Mouse (Mus musculus) limb, embryonic 11.5 days (tissue): Measurements from ENCODE around the gene Lcmt1. TPM values are rescaled to one million over a fixed set of nuclear protein-coding genes. Genes with fewer than 3 reads are reported as not detected.

Experiments
- ATAC-seq: fragments of 200-750 bp; cut with Nextera tagmentation; 2 replicates; pipeline ENCODE4 v1.8.0; 2017; ENCODE audit warnings: low read depth; ENCODE audit not compliant: insufficient number of reproducible peaks, low FRiP score, low TSS enrichment
- DNase-seq: peaks from one replicate; pipeline ENCODE4 v3.0.0-alpha.2; 2015; ENCODE audit warnings: low spot score
- H3K27ac ChIP-seq: fragments of 300-500 bp; sonication (generic); replicated peaks from 2 replicates; pipeline ENCODE4 v1.5.1; 2014; ENCODE audit warnings: low read depth, mild to moderate bottlenecking, low read length
- H3K27me3 ChIP-seq: fragments of 300-500 bp; sonication (generic); 2 replicates; pipeline ENCODE4 v1.6.1; 2014; ENCODE audit warnings: mild to moderate bottlenecking, low read length, mixed read lengths; ENCODE audit not compliant: control insufficient read depth, insufficient read depth
- H3K36me3 ChIP-seq: fragments of 300-500 bp; sonication (generic); 2 replicates; pipeline ENCODE4 v1.6.1; 2014; ENCODE audit warnings: mild to moderate bottlenecking, low read length, moderate library complexity, mixed read lengths; ENCODE audit not compliant: control insufficient read depth, insufficient read depth
- H3K4me1 ChIP-seq: fragments of 300-500 bp; sonication (generic); 2 replicates; pipeline ENCODE4 v1.6.1; 2014; ENCODE audit warnings: low read length, mixed read lengths; ENCODE audit not compliant: control insufficient read depth, insufficient read depth
- H3K4me2 ChIP-seq: fragments of 300-500 bp; sonication (generic); 2 replicates; pipeline ENCODE4 v1.6.1; 2014; ENCODE audit warnings: low read depth, mild to moderate bottlenecking, moderate library complexity; ENCODE audit not compliant: severe bottlenecking
- H3K4me3 ChIP-seq: fragments of 300-500 bp; sonication (generic); 2 replicates; pipeline ENCODE4 v1.5.1; 2014; ENCODE audit warnings: low read depth, low read length
- H3K9ac ChIP-seq: fragments of 300-500 bp; sonication (generic); 2 replicates; pipeline ENCODE4 v1.6.1; 2014; ENCODE audit warnings: mild to moderate bottlenecking, low read length
- H3K9me3 ChIP-seq: fragments of 300-500 bp; sonication (generic); 2 replicates; pipeline ENCODE4 v1.6.1; 2016; ENCODE audit warnings: low read length; ENCODE audit not compliant: control insufficient read depth
- WGBS: fragments of 180-500 bp; shearing (Covaris S2); extraction: QIAGEN DNeasy Blood & Tissue Kit; methylation state at CpG from one replicate; pipeline ENCODE4 v1.1.7; 2014; 5-methylcytosine and 5-hydroxymethylcytosine counted together
- polyA plus RNA-seq: library from polyadenylated mRNA; unstranded; fragments of >200 nt; fragmentation: Nextera tagmentation; extraction: Ambion mirVana; gene quantifications from 2 replicates; pipeline ENCODE4 v1.2.1, GENCODE M21; 2014

Lcmt1 gene
- polyA plus RNA-seq, 1 experiment from 2014 or later, result 60.7 TPM

GRCm38 (mm10) chr7:123398828-123399227, 29.2 kb downstream of the Lcmt1 start:
- Histone ChIP-seq H3K9me3 (no peaks in the 10 kb centered on the region), H3K27me3 (no peaks in the 10 kb centered on the region), H3K4me2 (no peak overlapping the region), H3K27ac (no peak overlapping the region), H3K9ac (no peak overlapping the region), H3K36me3 (peaks cover 3% of the 10 kb centered on the region; the same call in 1 of the 2 replicates), H3K4me1 (no peaks in the 10 kb centered on the region), H3K4me3 (no peak overlapping the region)
- peak; percentile 63 for DNase-seq
- peak; percentile 31; the same call in 1 of the 2 replicates for ATAC-seq
- 23% methylated on average over 7 of the region's 7 CpGs for WGBS

- Histone ChIP-seq H3K27me3 (no peaks in the 10 kb centered on the region), H3K27ac (no peak overlapping the region), H3K4me2 (no peak overlapping the region), H3K36me3 (peaks cover 3% of the 10 kb centered on the region; the same call in 1 of the 2 replicates), H3K9ac (no peak overlapping the region), H3K4me1 (no peaks in the 10 kb centered on the region), H3K4me3 (no peak overlapping the region), H3K9me3 (no peaks in the 10 kb centered on the region)
- DNase-seq, result no peak
- 84% methylated on average over 4 of the region's 4 CpGs for WGBS
- no peak for ATAC-seq
Observed at GRCm38 (mm10) chr7:123399286-123399685, 29.7 kb downstream of the Lcmt1 start.

- ATAC-seq, result no peak
Observed at GRCm38 (mm10) chr7:123401121-123401520, 31.5 kb downstream of the Lcmt1 start.

GRCm38 (mm10) chr7:123404198-123404597, 34.6 kb downstream of the Lcmt1 start:
- H3K4me1 ChIP-seq, result no peaks in the 10 kb centered on the region
- H3K36me3 ChIP-seq, result peaks cover 3% of the 10 kb centered on the region; the same call in 1 of the 2 replicates
- H3K9me3 ChIP-seq, result no peaks in the 10 kb centered on the region
- no peak overlapping the region for H3K4me3 ChIP-seq
- H3K27ac ChIP-seq, result no peak overlapping the region
- no peak overlapping the region for H3K4me2 ChIP-seq
- 93% methylated on average over 6 of the region's 6 CpGs for WGBS
- ATAC-seq (no peak), DNase-seq (no peak)
- H3K27me3 ChIP-seq, result no peaks in the 10 kb centered on the region
- no peak overlapping the region for H3K9ac ChIP-seq

More at GRCm38 (mm10) chr7:123401121-123401520, 31.5 kb downstream of the Lcmt1 start:
- Histone ChIP-seq H3K4me3 (no peak overlapping the region), H3K9me3 (no peaks in the 10 kb centered on the region), H3K4me1 (no peaks in the 10 kb centered on the region), H3K9ac (no peak overlapping the region), H3K4me2 (no peak overlapping the region), H3K27me3 (no peaks in the 10 kb centered on the region), H3K27ac (no peak overlapping the region), H3K36me3 (peaks cover 3% of the 10 kb centered on the region; the same call in 1 of the 2 replicates)
- 90% methylated on average over 3 of the region's 3 CpGs for WGBS
- no peak for DNase-seq

- WGBS, result 90% methylated on average over 3 of the region's 3 CpGs
- H3K27ac ChIP-seq, result no peak overlapping the region
Observed at GRCm38 (mm10) chr7:123405619-123406018, 36.0 kb downstream of the Lcmt1 start.

GRCm38 (mm10) chr7:123406988-123407387, 37.4 kb downstream of the Lcmt1 start:
- Histone ChIP-seq H3K36me3 (peaks cover 3% of the 10 kb centered on the region; the same call in 1 of the 2 replicates), H3K27me3 (no peaks in the 10 kb centered on the region), H3K4me2 (no peak overlapping the region), H3K9me3 (no peaks in the 10 kb centered on the region), H3K27ac (no peak overlapping the region), H3K4me1 (no peaks in the 10 kb centered on the region), H3K9ac (no peak overlapping the region), H3K4me3 (no peak overlapping the region)
- ATAC-seq (no peak), DNase-seq (no peak)
- 91% methylated on average over 4 of the region's 4 CpGs for WGBS

More at GRCm38 (mm10) chr7:123405619-123406018, 36.0 kb downstream of the Lcmt1 start:
- H3K9ac ChIP-seq, result no peak overlapping the region
- no peaks in the 10 kb centered on the region for H3K9me3 ChIP-seq
- no peaks in the 10 kb centered on the region for H3K27me3 ChIP-seq
- peaks cover 3% of the 10 kb centered on the region; the same call in 1 of the 2 replicates for H3K36me3 ChIP-seq
- no peak overlapping the region for H3K4me3 ChIP-seq
- ATAC-seq, result no peak
- no peak for DNase-seq
- no peak overlapping the region for H3K4me2 ChIP-seq
- H3K4me1 ChIP-seq, result no peaks in the 10 kb centered on the region

- Histone ChIP-seq H3K4me3 (no peak overlapping the region), H3K36me3 (peaks cover 9% of the 10 kb centered on the region; the same call in 1 of the 2 replicates), H3K9me3 (no peaks in the 10 kb centered on the region), H3K4me1 (no peaks in the 10 kb centered on the region), H3K27ac (no peak overlapping the region), H3K9ac (no peak overlapping the region), H3K4me2 (no peak overlapping the region), H3K27me3 (no peaks in the 10 kb centered on the region)
- DNase-seq (no peak), ATAC-seq (no peak)
- 92% methylated on average over 7 of the region's 7 CpGs for WGBS
Observed at GRCm38 (mm10) chr7:123410502-123410901, 40.9 kb downstream of the Lcmt1 start.

GRCm38 (mm10) chr7:123411109-123411508, 41.5 kb downstream of the Lcmt1 start:
- no peak overlapping the region for H3K9ac ChIP-seq
- no peak overlapping the region for H3K27ac ChIP-seq
- WGBS, result 97% methylated on average over 1 of the region's 1 CpGs
- H3K27me3 ChIP-seq, result no peaks in the 10 kb centered on the region
- H3K4me1 ChIP-seq, result no peaks in the 10 kb centered on the region
- no peak overlapping the region for H3K4me2 ChIP-seq
- H3K9me3 ChIP-seq, result no peaks in the 10 kb centered on the region
- H3K4me3 ChIP-seq, result no peak overlapping the region
- DNase-seq (no peak), ATAC-seq (no peak)
- peaks cover 9% of the 10 kb centered on the region; the same call in 1 of the 2 replicates for H3K36me3 ChIP-seq

- ATAC-seq (no peak), DNase-seq (no peak)
- WGBS, result 84% methylated on average over 3 of the region's 3 CpGs
- Histone ChIP-seq H3K4me3 (no peak overlapping the region), H3K27ac (no peak overlapping the region), H3K27me3 (no peaks in the 10 kb centered on the region), H3K4me1 (no peaks in the 10 kb centered on the region), H3K9me3 (no peaks in the 10 kb centered on the region), H3K9ac (no peak overlapping the region), H3K36me3 (peaks cover 9% of the 10 kb centered on the region; the same call in 1 of the 2 replicates), H3K4me2 (no peak overlapping the region)
Observed at GRCm38 (mm10) chr7:123412143-123412542, 42.6 kb downstream of the Lcmt1 start.
